Mouse (Mus musculus): ENCODE results near the gene Pter.

Pter gene

GRCm38 (mm10) chr2:13008433-13008832, 84.6 kb downstream of the Pter start:
- peak; percentile 39 for DNase-seq (ENCODE audit: low read depth, low spot score)

GRCm38 (mm10) chr2:13009261-13009972, 85.6 kb downstream of the Pter start:
- DNase-seq (ENCODE audit: low read depth, low spot score), result no peak

GRCm38 (mm10) chr2:13010030-13010459, 86.2 kb downstream of the Pter start:
- DNase-seq (ENCODE audit: low read depth, low spot score), result no peak

- DNase-seq (ENCODE audit: low read depth, low spot score), result no peak
These were observed 86.9 kb downstream of the Pter start for GRCm38 (mm10) chr2:13010460-13011341.

- DNase-seq (ENCODE audit: low read depth, low spot score), result no peak
These were observed 87.6 kb downstream of the Pter start, which contains the start of gene C1ql3 for GRCm38 (mm10) chr2:13011472-13011871. Gene C1ql3 (minus strand): TSS chr2:13011806.

GRCm38 (mm10) chr2:13011973-13012372, 88.1 kb downstream of the Pter start:
- no peak for DNase-seq (ENCODE audit: low read depth, low spot score)

GRCm38 (mm10) chr2:13018382-13018781, 94.5 kb downstream of the Pter start:
- no peak for DNase-seq (ENCODE audit: low read depth, low spot score)

GRCm38 (mm10) chr2:13018861-13019260, 95.0 kb downstream of the Pter start:
- no peak for DNase-seq (ENCODE audit: low read depth, low spot score)

- peak; percentile 61 for DNase-seq (ENCODE audit: low read depth, low spot score)
These were observed 114.9 kb downstream of the Pter start for GRCm38 (mm10) chr2:13038772-13039171.

GRCm38 (mm10) chr2:13039785-13040184, 115.9 kb downstream of the Pter start:
- no peak for DNase-seq (ENCODE audit: low read depth, low spot score)

- DNase-seq (ENCODE audit: low read depth, low spot score), result no peak
These were observed 120.7 kb downstream of the Pter start for GRCm38 (mm10) chr2:13044555-13044954.

GRCm38 (mm10) chr2:13048649-13049048, 124.8 kb downstream of the Pter start:
- no peak for DNase-seq (ENCODE audit: low read depth, low spot score)
